Mouse (Mus musculus) retina, adult 2 months (tissue): ENCODE data around the gene H1f0.

Source experiments
- DNase-seq: peaks from one replicate; pipeline ENCODE4 v3.0.0-alpha.2; 2012; ENCODE audit warnings: low read depth, low spot score

H1f0 gene

DNA sequence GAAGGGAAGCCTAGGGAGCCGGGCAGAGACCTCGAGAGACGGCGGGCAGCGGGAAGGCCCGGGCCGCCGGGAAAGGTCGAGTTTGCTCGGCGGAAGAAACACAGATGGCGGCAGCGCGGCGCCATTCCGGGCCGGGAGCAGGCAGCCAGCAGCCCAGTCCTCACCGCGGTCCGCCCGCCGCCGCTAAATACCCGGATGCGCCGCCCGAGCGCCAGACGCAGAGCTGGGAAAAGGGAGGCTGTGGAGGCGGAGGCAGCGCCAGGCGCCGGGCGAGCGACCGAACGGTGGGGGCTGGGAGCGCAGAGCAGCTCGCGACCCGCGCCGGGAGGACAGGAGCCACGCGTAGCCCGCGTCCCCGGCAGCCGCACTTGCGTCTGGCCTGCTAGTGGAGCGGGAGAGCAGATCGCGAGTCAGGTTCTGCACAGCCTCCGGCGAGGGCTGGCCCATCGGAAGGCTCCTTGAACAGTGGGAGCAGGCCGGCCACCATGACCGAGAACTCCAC lies at the start of gene H1f0:
TSS of gene H1f0 (plus strand) at position 214 of the 502 bp plus-strand sequence.
- DNase-seq = peak; percentile 80

DNA sequence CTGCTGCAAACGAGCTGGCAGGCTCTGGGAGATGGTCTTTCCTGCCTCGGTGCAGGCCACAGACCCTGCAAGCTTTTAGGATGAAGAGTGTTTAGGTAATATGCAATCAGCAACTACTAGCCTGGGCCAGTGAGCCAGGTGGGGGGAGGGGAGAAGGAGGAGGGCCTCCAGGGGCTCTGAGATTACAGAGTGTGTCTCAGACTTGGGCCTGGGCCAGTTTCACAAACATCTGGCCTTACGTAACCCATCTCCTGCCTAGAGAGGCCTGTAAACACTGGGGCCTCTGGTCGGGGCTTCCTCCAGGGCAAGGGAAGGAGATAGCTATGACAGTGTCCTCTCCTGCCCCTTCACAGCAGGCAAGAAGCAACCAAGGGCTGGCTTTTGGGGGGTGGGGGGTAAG lies 49.4 kb upstream of the H1f0 start:
- DNase-seq = no peak

DNA sequence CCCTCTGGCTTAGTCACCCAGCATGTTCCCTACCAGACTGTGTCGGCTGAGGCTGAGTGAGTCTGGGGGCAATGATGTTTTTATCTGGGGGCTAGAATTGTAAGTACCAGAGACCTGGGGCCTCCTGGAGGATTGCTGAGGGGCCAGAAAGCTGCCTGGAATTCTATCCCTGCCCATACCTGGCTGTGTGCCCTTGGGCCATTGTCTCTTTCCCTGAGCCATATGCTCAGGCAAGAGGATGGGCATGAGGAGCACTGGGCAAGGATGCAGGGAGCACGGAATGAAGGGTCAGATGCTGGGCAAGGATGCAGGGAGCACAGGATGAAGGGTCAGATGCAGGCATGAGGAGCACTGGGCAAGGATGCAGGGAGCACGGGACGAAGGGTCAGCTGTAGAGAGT lies 48.2 kb upstream of the H1f0 start:
- no peak for DNase-seq

DNA sequence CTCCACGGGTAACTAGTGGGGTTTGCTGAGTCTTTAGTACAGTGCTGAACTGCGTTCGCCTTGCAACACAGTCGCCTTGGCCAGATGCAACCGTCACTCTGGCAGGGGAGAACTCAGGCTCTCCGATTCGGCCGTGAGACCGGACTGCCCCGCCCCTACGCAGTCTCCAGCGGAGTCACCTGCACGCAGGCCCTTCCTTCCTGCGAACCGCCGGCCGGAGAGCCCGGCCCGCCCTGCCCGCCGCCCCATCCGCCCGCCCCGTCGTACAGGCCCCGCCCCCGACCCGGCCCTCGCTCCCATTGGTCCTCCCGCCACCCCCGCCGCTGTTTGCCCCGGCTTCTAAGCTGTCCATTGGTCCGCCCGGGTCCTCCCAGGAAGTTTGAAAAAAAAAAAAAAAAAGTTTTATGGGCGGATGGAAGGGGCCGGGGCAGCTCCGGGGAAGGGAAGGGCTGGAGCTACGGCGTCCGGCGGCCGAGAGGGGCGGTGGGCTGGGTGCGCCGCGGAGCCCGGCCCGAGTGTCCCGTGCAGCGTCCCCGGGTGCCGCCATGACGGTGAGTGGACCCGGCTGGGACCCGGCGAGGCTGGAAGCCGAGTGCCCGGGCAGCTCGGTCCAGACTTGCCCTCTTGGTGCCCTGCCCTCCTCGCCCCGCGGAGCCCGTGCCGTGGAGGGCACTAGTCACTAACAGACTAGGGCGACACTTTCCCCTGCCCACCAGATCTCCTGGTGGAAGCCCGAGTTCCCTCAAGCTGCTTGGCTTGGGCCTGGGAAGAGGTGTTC lies 45.4 kb upstream of the H1f0 start:
- peak; percentile 65 for DNase-seq

DNA sequence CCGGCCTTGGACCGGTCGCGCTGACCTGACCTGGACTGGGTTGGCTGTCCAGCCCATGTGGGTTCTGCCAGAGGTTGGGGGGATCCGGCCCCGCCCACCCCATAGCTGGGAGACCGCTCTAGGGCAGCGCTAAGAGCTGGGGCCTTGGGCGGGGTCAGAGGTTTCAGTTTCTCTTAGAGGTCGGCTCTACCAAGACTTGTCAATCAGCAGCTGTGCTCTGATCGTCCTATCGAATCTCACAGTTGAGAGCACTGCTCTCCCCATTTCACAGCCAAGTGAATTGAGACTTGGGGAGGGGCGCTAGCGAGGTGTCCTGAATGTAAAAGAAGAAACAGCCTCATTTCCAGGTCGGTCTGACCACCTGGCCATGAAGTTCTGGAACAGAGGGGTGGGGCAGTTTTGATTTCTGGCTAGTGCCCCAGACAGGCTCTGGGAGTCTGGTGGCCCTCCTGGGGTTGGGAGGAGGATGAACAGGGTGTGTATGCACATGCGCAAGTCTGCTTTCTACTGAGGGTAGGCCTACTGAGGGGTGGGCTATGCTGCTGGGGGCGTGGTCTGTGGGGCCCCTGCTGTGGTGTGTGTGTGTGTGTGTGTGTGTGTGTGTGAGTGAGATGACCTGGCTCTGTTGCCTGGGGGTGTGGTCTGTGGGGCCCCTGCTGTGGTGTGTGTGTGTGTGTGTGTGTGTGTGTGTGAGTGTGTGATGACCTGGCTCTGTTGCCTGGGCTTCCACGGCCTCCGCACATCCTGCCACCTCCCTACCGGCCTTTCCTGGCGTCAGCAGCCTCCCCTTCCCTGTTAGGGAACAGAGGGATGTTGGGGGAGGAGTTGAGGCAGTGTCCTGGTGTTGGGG lies 44.6 kb upstream of the H1f0 start:
- no peak for DNase-seq

DNA sequence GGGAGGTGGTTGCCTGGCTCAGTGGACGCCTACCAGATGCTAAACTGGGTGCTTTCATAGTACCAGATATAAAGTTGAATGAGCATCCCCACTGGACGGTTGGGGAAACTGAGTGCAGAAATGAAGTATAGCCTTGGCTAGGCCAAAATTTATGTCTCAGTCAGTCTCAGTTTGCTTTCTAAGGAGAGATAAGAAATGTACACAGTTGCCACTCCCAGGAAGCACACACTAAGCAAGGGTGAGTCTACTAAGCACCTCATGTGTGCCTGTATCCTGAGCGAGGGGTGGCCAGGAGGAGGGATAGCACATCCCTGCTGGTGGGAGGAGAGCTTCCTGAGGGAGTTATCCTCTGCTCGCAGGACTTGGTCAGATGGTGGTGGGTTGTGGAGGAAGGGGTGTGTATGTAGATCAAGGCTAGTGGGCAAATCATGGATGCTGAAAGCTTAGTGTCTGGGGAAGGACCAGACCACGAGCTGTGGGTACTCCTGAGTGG lies 43.9 kb upstream of the H1f0 start:
- DNase-seq = no peak

DNA sequence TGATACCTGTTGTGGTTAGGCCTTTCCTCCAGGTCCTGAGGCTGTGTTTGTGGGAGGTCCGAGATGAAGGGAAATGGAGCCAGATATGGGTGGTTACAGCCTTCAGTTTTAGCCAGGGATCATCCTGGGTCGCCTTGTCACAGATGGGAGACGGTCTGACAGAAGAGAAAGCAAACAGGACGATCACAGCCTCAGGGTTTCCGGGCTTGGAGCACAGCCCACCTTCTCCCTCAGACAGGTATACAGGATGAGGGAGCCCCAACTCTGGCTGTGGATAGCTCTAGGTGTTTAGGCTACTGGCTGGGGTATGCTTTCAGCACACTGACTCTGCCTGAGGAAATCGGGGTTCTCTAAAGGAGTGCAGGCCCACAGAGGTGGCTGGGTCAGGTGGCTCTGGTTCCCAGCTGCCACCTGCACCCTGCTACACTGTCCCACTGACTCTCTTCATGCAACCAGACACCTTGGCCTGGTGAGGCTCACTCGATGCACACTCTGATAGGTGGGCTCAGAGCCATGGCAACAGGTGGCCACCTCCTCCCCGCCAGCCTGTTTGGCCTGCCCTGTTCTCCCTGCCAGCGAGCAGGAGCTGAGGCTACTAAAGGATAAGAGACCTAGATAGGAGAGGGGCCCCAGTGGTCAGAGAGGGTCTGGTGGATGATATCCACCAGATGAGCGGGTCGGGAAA lies 41.6 kb upstream of the H1f0 start:
- no peak for DNase-seq

DNA sequence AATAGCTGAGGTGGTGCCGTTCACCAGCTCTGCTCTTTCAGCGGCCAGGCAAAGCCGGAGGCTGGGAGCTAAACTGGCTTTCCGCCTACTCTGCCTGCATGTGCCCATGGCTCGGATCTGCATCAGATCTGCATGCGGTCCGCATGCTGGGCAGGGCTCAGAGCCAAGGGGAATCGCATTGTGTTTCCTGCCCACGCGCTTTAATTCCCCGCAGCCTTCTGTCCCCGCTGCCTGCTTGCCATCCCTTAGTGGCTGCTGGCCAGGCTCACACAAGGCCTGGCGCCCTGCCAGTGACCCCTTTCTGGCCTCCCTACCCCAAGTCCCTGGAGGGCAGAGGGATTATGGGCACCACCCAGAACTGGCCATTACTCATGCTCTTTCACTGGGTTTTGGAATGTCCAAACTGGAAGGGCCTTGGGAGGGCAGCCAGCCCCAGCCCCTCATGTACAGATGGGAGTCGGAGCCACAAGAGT lies 39.7 kb upstream of the H1f0 start:
- peak; percentile 20 for DNase-seq

DNA sequence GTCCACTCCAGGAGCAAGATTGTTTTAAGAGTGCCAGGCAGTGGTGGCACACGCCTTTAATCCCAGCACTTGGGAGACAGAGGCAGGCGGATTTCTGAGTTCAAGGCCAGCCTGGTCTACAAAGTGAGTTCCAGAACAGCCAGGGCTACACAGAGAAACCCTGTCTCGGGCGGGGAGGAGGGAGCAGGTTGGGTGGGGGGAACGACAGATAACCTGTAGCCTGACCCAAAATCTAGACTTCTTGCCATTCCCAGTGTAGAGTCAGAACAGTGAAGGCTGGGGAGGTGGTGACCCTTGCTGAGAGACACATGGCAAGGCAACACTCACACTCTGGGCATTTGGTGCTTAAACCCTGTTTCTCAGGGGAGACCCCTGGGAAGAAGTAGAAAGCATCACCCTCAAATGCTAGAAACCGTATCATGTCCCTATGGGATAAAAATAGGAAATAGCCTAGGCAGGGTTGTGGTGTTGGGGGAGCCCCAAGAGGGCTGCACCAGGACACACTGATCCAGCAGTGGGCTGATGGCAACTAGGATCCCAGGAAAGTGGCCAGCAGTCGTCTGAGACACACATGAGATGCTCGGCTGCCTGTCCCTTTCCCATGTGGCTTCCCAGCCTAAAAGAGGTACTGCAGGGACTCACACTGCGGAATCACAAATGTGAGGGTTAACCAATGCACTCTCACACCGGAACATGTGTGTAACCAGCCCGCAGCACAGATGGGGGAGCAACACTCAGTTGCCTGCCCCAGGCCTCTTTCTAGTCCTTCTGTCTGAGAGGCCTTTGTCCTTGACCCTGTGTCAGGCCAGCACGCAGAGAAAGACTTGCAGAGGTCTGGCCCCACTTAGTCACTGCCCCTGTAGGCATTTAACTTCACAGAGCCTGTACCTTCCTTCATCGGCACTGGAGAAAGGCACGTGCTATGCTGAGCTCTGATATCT lies 38.8 kb upstream of the H1f0 start:
- no peak for DNase-seq

DNA sequence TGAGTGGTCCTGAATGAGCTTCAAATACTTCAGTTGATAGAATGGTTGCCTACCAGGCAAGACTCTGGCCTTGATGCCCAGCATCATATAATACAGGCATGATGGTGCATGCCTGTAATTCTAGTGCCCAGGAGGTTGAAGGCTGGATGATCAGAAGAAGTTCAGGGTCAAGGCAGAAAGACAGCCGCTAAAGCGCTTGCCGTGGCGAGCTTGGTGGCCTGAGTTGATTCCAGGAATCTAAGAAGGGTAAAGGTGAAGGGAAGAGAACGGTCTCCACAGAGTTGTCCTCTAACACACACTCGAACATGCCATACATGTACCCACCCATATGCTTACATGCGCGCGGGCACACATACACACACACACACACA lies 38.2 kb upstream of the H1f0 start:
- no peak for DNase-seq

DNA sequence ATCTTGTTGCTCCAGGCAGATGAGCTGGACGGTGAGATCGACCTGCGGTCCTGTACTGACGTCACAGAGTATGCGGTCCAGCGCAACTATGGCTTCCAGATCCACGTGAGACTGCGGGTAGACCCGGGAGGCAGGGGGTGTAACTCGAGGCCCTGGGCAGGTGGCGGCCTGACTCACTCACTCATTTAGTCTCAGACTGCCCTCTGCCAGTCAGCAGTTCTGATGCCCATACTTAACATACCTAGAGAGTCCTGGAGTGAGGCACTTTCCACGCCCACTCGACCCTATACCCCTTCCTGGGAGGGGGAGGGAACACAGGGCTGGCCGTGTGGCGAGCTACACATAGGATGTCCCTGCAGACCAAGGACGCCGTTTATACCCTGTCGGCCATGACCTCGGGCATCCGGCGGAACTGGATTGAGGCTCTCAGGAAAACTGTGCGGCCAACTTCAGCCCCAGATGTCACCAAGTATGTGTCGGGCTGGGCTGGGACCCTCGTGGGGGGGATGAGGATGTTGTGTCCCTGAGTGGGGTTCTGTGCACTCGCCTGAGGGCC lies 37.2 kb upstream of the H1f0 start:
- DNase-seq = no peak

DNA sequence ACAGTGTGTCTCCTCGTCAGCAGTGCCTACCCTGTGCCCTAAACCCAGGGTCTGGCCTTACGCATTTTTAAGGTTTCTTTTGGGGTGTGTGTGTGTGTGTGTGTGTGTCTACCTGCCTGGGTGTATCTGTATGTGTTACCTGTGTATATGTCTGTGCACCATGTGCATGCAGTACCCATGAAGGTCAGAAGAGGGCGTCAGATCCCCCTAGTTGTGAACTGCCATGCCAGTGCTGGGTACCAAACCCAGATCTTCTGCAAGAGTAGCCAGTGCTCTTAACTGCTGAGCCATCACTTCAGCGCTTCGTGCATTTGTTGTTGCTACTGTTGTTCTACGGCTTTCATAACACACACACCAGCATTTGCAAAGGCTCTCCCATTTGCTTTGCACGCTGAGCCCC lies 36.0 kb upstream of the H1f0 start:
- DNase-seq = no peak

DNA sequence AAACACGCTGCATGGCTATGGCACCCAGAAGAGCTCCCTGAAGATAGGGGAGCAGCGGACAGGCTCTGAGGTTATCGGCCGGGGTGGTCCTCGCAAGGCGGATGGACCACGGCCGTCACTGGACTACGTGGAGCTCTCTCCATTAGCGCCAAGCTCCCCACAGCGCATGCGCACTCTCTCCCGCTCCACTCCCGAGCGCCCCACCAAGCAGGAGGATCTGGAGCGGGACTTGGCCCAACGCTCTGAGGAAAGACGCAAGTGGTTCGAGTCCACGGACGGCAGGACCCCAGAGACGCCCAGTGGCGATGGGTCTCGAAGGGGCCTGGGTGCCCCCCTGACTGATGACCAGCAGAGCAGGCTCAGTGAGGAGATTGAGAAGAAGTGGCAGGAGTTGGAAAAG lies 35.3 kb upstream of the H1f0 start:
- no peak for DNase-seq

DNA sequence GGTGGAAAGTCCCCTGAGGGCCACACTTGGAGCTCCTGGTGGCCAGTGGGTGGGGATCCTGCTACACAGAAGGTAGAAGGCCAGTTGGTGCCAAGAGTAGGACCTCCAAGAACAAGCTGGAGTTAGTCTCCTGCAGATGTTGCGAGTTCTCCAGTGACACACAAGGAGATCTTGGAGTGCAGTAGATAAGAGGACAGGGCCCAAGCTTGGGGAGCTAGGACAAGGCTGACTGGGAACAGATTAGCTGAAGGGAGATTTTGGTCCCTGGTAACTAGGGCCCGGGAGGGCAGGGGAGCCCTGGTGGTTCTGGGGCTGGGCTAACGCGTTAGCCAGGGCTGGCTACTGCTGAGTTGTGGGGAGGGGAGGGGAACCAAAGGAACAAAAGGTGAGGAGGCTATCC lies 32.3 kb upstream of the H1f0 start:
- DNase-seq = no peak

DNA sequence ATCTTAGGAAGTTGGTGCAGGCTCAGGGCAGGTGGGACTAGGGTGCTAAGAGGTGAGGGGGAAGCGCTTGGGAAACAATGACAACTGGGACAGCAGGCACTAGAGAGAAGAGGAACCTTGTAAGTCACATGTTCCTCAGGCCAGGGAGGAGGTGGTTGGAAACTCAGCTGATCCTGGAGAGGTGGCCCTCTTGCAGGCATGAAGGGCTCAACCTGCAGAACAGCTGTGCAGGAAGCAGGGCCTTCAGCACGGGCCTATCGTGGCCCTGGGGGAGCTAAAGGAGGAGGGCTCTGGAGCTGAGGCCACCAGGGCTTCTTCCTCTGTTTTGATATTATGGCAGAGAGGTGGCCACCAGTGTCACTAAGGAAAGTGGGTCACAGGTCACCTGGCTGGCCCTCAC lies 31.6 kb upstream of the H1f0 start:
- DNase-seq = no peak

DNA sequence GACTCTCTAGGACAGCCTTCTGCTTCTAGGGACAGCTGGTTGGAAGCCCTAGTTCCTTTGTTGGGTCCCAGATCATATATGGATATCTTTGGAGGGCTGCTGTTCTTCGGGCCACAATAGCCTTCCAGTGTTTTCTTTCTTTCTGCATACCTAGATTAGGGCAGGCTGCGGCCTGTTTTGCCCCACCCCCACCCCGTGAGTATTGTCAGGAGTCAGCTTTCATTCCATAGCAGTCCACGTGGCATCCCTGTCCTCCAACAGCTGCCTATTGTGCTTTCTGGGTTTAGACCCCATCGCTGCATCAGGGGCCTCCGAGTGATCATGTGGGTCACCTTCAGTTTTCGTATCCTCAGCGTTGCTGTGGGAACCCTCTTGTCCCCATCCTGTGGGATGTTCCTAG lies 29.9 kb upstream of the H1f0 start:
- no peak for DNase-seq

DNA sequence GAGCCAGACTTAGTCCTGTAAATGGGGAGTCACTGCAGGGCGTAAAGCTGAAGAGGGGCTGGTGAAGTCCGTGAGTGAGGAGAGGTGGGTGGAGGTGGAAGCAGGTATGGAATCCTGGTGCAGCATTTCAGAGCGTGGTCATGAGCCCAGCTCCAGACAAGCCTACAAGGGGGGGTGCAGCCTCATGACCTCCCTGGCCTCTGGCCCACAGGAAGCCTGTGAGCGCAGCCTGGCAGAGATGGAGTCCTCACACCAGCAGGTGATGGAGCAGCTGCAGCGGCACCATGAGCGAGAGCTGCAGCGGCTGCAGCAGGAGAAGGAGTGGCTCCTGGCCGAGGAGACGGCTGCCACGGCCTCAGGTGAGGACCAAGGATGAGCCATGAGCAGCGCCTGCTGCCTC lies 28.7 kb upstream of the H1f0 start:
- no peak for DNase-seq

DNA sequence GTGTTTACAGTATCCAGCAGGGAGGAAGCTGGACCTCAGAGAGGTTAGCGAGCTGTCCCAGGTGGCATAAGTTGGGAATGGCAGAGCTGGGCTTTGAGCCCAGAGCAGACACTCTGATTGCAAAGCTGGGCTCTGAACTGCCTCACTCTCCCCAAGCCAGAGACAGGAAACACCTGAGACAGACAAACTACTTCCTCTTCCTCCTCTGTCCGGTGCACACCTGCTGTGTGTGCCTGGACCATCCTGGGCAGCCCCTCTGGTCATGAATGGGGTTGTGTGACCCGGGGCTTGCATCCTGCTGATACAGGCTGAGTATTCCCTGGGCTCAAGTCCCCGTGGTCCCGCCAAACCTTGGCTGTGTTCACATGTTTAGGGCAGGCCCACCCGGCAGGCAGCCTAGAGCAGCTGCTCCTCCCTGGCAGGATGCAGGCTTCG lies 27.9 kb upstream of the H1f0 start:
- no peak for DNase-seq

DNA sequence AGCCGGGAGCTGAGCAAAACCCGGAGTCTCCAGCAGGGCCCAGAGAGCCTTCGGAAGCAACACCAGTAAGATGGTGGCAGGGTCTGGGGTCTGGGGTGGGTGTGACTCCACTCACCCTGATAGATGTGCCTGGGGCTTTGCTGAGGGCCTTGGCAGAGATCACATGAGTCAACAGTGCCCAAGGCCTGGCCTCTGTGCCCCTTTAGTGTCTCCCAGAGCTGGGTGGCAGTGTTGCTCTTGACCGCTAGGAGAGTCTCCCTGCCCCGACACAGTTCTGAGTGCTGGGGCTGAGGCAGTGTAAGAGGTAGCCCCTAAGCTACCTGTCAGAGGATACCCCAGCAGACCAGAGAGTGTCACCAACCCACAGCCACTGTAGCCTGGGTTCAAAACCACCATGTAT lies 26.7 kb upstream of the H1f0 start:
- no peak for DNase-seq

DNA sequence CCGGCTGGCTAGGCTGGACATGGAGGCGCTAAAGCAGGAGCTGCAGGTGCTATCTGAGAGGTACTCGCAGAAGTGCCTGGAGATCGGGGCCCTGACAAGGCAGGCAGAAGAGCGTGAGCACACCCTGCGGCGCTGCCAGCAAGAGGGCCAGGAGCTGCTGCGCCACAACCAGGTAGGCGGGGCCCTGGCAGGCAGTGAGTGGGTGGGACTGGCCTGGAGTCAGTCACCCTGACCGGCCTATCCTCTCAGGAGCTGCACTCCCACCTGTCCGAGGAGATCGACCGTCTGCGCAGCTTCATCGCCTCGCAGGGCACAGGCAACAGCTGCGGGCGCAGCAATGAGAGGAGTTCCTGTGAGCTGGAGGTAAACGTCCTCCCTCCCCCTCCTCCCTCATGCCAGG lies 26.2 kb upstream of the H1f0 start:
- no peak for DNase-seq

DNA sequence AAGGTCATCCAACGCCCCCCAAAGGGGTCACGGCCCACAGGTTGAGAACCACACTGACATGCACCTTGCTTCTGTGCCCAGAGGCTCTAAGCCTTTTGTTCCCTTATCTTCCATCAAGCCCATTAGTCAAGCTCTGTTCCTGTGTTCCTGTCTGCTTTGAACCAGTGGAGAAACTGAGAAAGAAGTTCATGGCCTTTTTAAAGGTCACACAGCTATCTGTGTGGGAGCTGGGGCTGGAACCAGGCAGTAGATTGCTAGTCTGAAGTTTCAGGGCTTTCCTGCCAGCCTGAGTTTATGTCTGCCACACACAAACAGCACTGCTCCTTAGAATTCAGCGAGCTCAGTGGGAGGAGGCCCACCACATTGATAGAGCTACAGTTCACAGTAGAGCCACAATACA lies 25.2 kb upstream of the H1f0 start:
- no peak for DNase-seq
